Mouse (Mus musculus) C2C12 (cell line): Measurements from ENCODE around the gene Sike1.

Source experiments
- CTCF ChIP-seq: IDR thresholded peaks from one replicate; pipeline ENCODE4 v1.5.1; 2011; ENCODE audit not compliant: control insufficient read depth, insufficient read depth, insufficient read length
- FOSL1 ChIP-seq: IDR thresholded peaks from one replicate; pipeline ENCODE4 v1.8.0; 2011; ENCODE audit warnings: mild to moderate bottlenecking, low read length; ENCODE audit not compliant: poor library complexity, insufficient read depth, severe bottlenecking
- MAX ChIP-seq: IDR thresholded peaks from one replicate; pipeline ENCODE4 v1.6.1; 2011; ENCODE audit warnings: mild to moderate bottlenecking, control low read depth
- MYOD1 ChIP-seq: IDR thresholded peaks from one replicate; pipeline ENCODE4 v1.6.1; 2011; ENCODE audit warnings: low read depth; ENCODE audit not compliant: control insufficient read depth, insufficient read length
- MYOG ChIP-seq: IDR thresholded peaks from one replicate; pipeline ENCODE4 v1.6.1; 2011; ENCODE audit not compliant: control insufficient read depth, insufficient read length; ENCODE audit errors: extremely low read depth
- USF1 ChIP-seq: IDR thresholded peaks from one replicate; pipeline ENCODE4 v1.6.1; 2011; ENCODE audit warnings: low read depth, mild to moderate bottlenecking, control low read depth, moderate library complexity

- TF ChIP-seq CTCF (no peak), FOSL1 (no peak), USF1 (no peak), MYOG (no peak), MAX (no peak), MYOD1 (no peak)
These were observed 25.0 kb upstream of the Sike1 start for GRCm38 (mm10) chr3:102970508-102970907.
